Mouse (Mus musculus) bone marrow, adult 2 months (tissue): ENCODE data around the gene Dusp6.
"Not testable (repeated sequence)": the region's sequence is repeated elsewhere in the genome, so short reads cannot be mapped to it uniquely, and the experiment has no call there.

Experiments used
- CTCF ChIP-seq: fragments of 200-500 bp; IDR thresholded peaks from 2 replicates; pipeline ENCODE4 v1.5.1; 2011; ENCODE audit warnings: low read length, control low read depth; ENCODE audit not compliant: control insufficient read depth, insufficient read depth
- POLR2A ChIP-seq: fragments of 200-500 bp; IDR thresholded peaks from 2 replicates; pipeline ENCODE4 v1.6.1; 2011; ENCODE audit warnings: low read depth, mild to moderate bottlenecking, control low read depth, low read length, borderline replicate concordance; ENCODE audit not compliant: control insufficient read depth

DNA sequence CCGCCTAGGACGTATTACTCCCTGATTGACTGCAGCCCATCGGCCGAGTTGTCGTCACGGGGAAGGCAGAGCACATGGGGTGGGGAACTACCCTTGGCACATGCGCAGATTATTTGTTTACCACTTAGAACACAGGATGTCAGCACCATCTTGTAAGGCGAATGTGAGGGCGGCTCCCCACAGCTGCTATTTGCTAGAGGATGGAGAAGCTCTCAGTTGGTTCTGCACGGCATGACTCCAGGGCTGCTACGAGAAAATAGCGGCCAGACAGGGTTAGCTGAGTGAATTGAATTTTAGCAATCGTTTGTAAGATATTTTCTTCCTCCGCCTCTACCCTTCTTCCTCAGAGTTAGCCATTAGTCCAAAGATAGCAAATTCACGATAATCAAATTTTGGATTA, 46.5 kb upstream of the Dusp6 start:
- not testable (repeated sequence) for TF ChIP-seq CTCF, POLR2A
